In the genomic region with DNA sequence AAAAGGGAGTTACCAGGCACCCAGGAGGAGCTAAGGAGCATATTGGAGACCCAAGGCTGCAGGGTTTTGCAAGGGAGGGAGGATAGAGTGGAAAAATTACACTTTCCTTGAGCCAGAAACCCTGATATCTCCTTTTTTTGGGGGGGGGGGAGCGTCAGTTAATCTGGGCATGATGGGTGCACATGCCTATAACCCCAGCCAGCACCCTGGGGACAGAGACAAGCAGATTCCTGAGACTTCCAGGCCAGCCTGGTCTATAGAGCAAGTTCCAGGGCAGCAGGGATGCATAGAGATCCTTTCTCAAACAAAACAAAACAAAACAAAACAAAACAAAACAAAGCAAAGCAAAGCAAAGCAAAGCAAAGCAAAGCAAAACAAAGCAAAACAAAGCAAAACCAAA, we compare ENCODE assay signal across 13 mouse cellular contexts. TPM values are rescaled to one million over a fixed set of nuclear protein-coding genes. Genes with fewer than 3 reads are reported as not detected.
DNase-seq lines count a peak whose midpoint lies in the region; ATAC-seq and TF ChIP-seq lines count a peak whose summit lies in the region.
"Had no signal": no experiment of that assay in that cellular context is flagged by ENCODE, and none has a peak within 500 bp of the region (broad histone marks: within the 10 kb centered on the region; RNA-seq: fewer than 3 reads in every experiment).

No protein-coding gene starts in this region.

- DNase-seq in heart, postnatal 4 days: no peak
- DNase-seq in lung, embryonic 14.5 days: no peak
- DNase-seq in lung, postnatal 25 days (ENCODE audit: low spot score): no peak
- DNase-seq in c-Kit-positive CD71-positive TER-119-positive erythroid progenitor cells, embryonic 14.5 days (ENCODE audit: low spot score): no peak
- no peak for DNase-seq in frontal cortex, postnatal 10 days (ENCODE audit: low spot score in 2 of 2)
- DNase-seq: cerebellum, adult 11-12 months; thymus, postnatal 25 days had no signal

- no peaks in the 10 kb centered on the region for H3K9me3 ChIP-seq in heart, embryonic 12.5 days (replicated peaks)
- no peaks in the 10 kb centered on the region for H3K9me3 ChIP-seq in lung, embryonic 14.5 days (ENCODE audit: low read depth, low read length)
- H3K9me3 ChIP-seq in embryonic facial prominence, embryonic 13.5 days: no peaks in the 10 kb centered on the region
- H3K9me3 ChIP-seq: hindbrain, embryonic 10.5 days had no signal

- H3K4me3 ChIP-seq in heart, embryonic 12.5 days: no peak overlapping the region
- H3K4me3 ChIP-seq in lung, embryonic 14.5 days (ENCODE audit: low read depth, low read length): no peak overlapping the region
- no peak overlapping the region for H3K4me3 ChIP-seq in embryonic facial prominence, embryonic 13.5 days
- peak overlapping the region; percentile 19 for H3K4me3 ChIP-seq in macrophage (ENCODE audit: inconsistent target)
- H3K4me3 ChIP-seq: hindbrain, embryonic 10.5 days had no signal

- no peaks in the 10 kb centered on the region for H3K36me3 ChIP-seq in heart, embryonic 12.5 days
- H3K36me3 ChIP-seq in lung, embryonic 14.5 days (ENCODE audit: insufficient read depth): no peaks in the 10 kb centered on the region
- H3K36me3 ChIP-seq in embryonic facial prominence, embryonic 13.5 days: no peaks in the 10 kb centered on the region
- H3K36me3 ChIP-seq in macrophage (ENCODE audit: inconsistent target): no peaks in the 10 kb centered on the region
- H3K36me3 ChIP-seq: hindbrain, embryonic 10.5 days had no signal

- H3K4me1 ChIP-seq in heart, embryonic 12.5 days (replicated peaks): peaks cover 52% of the 10 kb centered on the region
- H3K4me1 ChIP-seq in lung, embryonic 14.5 days (ENCODE audit: insufficient read depth): 0 out of 2 replicates have a peak, but pooled peaks cover 3% of the 10 kb centered on the region
- peaks cover 37% of the 10 kb centered on the region for H3K4me1 ChIP-seq in embryonic facial prominence, embryonic 13.5 days

- WGBS in heart, embryonic 12.5 days: 67% methylated on average over 1 of the region's 1 CpGs
- 83% methylated on average over 1 of the region's 1 CpGs for WGBS in lung, embryonic 14.5 days
- WGBS in embryonic facial prominence, embryonic 13.5 days: 64% methylated on average over 1 of the region's 1 CpGs
- WGBS in macrophage (ENCODE audit: missing documents): 88% methylated on average over 1 of the region's 1 CpGs

- H3K27me3 ChIP-seq in heart, embryonic 12.5 days (replicated peaks): no peaks in the 10 kb centered on the region
- H3K27me3 ChIP-seq in lung, embryonic 14.5 days (ENCODE audit: insufficient read depth, low read length): no peaks in the 10 kb centered on the region
- no peaks in the 10 kb centered on the region for H3K27me3 ChIP-seq in embryonic facial prominence, embryonic 13.5 days

- H3K79me2 ChIP-seq in macrophage (ENCODE audit: inconsistent target): peaks cover 12% of the 10 kb centered on the region

- TF ChIP-seq CTCF in lung, embryonic 14.5 days (IDR thresholded peaks at IDR 0.05; ENCODE audit: low read depth): no peak

- H3K9ac ChIP-seq in heart, embryonic 12.5 days: no peak overlapping the region
- H3K9ac ChIP-seq in lung, embryonic 14.5 days: no peak overlapping the region
- H3K9ac ChIP-seq in embryonic facial prominence, embryonic 13.5 days: no peak overlapping the region
- H3K9ac ChIP-seq: forebrain, postnatal 0 days had no signal

- 0 out of 2 replicates have a peak overlapping the region, but pooled peaks have one; percentile 10 for H3K4me2 ChIP-seq in heart, embryonic 12.5 days
- H3K4me2 ChIP-seq in lung, embryonic 14.5 days: peak overlapping the region; percentile 32; the same call in 1 of the 2 replicates
- no peak overlapping the region for H3K4me2 ChIP-seq in embryonic facial prominence, embryonic 13.5 days

- ATAC-seq in heart, embryonic 12.5 days (ENCODE audit: insufficient number of reproducible peaks, low FRiP score): no peak
- ATAC-seq in lung, embryonic 14.5 days (ENCODE audit: insufficient read depth): no peak
- ATAC-seq in embryonic facial prominence, embryonic 13.5 days (ENCODE audit: insufficient number of reproducible peaks, insufficient read depth, low FRiP score, low TSS enrichment, low read depth): no peak
- ATAC-seq: forebrain, postnatal 0 days had no signal

- H3K27ac ChIP-seq in heart, embryonic 12.5 days (ENCODE audit: poor library complexity, severe bottlenecking): peak overlapping the region; percentile 90
- peak overlapping the region; percentile 62; the same call in 1 of the 2 replicates for H3K27ac ChIP-seq in lung, embryonic 14.5 days (ENCODE audit: low read depth)
- H3K27ac ChIP-seq in embryonic facial prominence, embryonic 13.5 days: peak overlapping the region; percentile 83
- H3K27ac ChIP-seq in macrophage: peak overlapping the region; percentile 99

RNA-seq across cellular contexts. Expression of gene Ninj2, which starts 21.1 kb away (rescaled TPM):
- not detected in 2 replicates for polyA plus RNA-seq in heart, embryonic 12.5 days (2016; fragmentation: Nextera tagmentation; extraction: Ambion mirVana)
- total RNA-seq in heart, postnatal 4 days (2021): not detected
- 0.30 and 0.39 TPM in 2 replicates for polyA plus RNA-seq in lung, embryonic 14.5 days (2014; fragmentation: Nextera tagmentation; extraction: Ambion mirVana)
- not detected in 2 replicates for polyA plus RNA-seq in embryonic facial prominence, embryonic 13.5 days (2015; fragmentation: Nextera tagmentation; extraction: Ambion mirVana)
- not detected for total RNA-seq in macrophage (2018; cell fraction: chromatin; rRNA removed)
- under 1 TPM in 6 of 26 experiments, not detected in 20; 0.18 to 0.34 (median 0.29) TPM for total RNA-seq in macrophage (2018; cell fraction: cytosol; rRNA removed)
- total RNA-seq in macrophage (2018; cell fraction: nucleus; rRNA removed): not detected
- not detected in 3 replicates for polyA plus RNA-seq in macrophage (2018)
- total RNA-seq: adrenal gland, postnatal 10 days; forebrain, postnatal 0 days had no signal
- polyA plus RNA-seq: forebrain, postnatal 0 days; hindbrain, embryonic 10.5 days had no signal
